Mouse (Mus musculus) right cerebral cortex, postnatal 25 days (tissue): ENCODE results near the gene Bloc1s4.

Source experiments
- DNase-seq: peaks from one replicate; pipeline ENCODE4 v3.0.0; 2022

The Bloc1s4 gene

DNA sequence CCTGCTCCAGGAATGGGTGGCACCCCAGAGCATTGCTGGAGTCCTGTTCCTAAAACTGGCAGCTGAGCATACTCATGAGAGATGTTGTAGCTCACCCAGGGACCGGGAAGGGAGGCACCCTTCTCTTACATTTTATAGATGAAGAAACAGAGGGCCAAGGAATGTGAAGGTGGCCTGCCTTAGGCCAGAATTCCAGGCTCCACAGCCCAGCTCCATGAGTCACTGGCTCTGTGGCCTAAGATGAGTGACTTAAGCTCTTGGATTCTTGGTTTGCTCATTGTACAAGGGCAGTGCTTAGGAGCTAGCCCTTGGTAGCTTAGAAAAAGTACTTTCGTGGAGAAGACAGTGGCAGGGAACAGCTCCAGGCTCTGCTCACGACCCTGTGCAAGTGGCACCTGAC lies 33.6 kb downstream of the Bloc1s4 start:
- no peak for DNase-seq

DNA sequence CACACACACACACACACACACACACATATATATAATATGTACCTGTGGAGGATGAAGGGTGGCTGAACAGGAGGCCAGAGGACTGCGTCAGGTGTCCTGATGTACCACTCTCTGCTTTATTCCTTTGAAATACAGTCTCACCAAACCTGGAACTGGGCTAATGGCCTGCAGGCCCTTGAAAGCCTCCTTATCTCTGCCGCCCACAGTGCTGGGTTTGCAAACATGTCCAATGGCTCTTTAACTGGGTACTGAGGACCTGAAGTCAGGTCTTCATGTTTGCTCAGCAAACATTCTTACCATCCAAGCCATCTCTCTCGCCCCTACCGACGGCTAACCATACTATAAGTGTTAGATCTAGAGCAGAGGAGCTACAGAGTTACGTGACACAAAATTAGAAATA lies 34.8 kb downstream of the Bloc1s4 start:
- DNase-seq, result no peak

- peak; percentile 43 for DNase-seq
Observed at GRCm38 (mm10) chr5:36712553-36713534, 35.6 kb downstream of the Bloc1s4 start.

DNA sequence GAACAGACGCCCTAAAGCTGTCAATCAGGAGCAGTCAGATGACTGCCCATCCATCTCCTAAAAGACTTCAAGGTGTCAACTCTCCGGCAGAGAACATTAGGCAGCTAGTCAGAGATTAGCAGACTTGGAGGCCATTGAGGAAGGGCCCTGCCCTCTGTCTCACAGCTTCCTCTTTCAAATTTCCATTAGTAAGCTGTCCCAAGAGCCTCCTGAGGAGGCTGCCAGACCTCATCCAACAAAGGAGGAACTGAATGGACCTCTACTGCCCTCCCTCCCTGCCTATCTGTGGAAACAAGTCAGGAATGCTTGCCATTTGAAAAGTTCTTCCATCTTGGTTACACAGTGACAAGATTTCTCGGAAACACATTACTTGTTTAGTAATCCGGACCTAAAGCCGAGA lies 36.6 kb downstream of the Bloc1s4 start:
- DNase-seq, result no peak

DNA sequence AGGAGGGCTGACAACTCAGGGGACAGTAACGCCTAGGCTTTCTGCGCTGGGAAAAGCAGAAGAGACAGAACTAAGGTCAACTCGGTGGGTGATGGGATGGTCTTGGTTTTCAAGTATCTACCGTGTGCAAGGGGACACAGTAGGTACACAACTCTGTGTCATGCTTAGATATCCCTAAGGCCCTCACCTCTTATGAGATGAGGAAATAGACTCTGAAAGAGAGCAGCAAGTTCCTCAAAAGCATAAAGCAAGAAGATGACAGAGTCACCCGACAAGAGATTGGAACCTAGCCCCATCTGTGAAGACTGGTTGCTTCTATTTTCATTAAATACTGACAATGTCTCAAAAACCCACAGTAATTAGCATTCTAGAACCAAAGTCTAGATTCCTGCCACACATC lies 42.7 kb downstream of the Bloc1s4 start:
- DNase-seq, result no peak

DNA sequence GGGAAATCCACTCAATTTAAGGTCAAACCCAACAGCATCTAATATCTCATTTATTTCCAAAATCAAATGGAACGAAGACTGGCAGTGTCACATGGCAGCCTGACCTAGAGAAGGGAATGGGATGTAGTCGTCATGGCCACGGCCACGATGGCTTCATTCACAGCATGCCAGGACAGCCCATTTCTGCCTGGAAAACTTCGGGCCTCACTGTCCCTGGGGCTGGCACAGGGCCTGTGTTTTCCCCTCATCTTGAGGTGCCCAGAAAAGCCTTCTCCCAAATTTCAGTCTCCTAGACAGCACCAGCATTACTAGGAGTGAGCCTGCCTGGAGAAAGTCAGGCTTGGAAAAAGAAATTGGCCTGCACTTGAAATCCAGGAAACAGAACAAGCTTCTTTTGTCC lies 43.1 kb downstream of the Bloc1s4 start:
- DNase-seq, result no peak

- DNase-seq, result no peak
Observed at GRCm38 (mm10) chr5:36704684-36705083, 43.8 kb downstream of the Bloc1s4 start.

DNA sequence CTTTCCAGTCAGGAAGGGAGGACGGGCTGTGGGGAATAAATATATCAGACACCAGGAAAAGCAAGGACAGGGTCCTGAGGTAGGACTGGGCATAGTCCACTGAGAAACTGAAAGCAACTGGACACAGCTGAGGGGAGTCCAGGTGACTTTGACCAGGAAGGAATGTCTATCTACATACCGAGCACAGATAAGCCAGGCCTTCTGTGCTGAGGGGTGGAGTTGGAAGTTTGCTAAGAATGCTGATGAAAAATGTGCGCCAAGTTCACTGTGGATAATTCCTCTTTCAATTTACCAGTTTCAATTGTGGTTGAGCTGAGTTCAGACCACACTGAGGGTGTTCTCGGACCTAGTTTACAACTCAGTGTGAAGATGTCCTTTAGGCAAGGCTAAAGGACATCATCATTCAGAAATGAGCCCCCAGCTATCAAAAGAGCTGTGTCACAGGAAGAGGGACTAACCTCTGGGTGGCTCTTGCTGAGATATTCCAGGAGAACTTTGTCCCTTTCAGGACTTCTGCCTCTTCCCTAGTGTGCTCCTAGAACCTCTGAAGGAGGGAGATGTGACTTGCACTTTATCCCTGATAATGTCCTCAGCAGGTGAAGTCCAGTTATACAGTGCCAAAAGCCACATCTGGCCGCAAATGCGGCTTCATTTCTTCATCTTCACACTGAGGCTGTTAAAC lies 47.4 kb downstream of the Bloc1s4 start:
- DNase-seq, result no peak

- DNase-seq, result no peak
Observed at GRCm38 (mm10) chr5:36698689-36699088, 49.8 kb downstream of the Bloc1s4 start.

GRCm38 (mm10) chr5:36698067-36698670 lies 50.3 kb downstream of the Bloc1s4 start:
- DNase-seq, result no peak
